Mouse (Mus musculus) 3T3-L1 (cell line): ENCODE data around the gene Lrrc74a.

Source experiments
- DNase-seq: peaks from one replicate; pipeline ENCODE4 v3.0.0-alpha.2; 2015; ENCODE audit warnings: low read depth, low spot score

Gene Lrrc74a

GRCm38 (mm10) chr12:86719961-86720639 lies 14.1 kb upstream of the Lrrc74a start:
- no peak for DNase-seq

GRCm38 (mm10) chr12:86721453-86721852 lies 12.7 kb upstream of the Lrrc74a start:
- peak; percentile 30 for DNase-seq

- no peak for DNase-seq
Observed at GRCm38 (mm10) chr12:86724300-86724699, 9.9 kb upstream of the Lrrc74a start.

- DNase-seq, result peak; percentile 20
Observed at GRCm38 (mm10) chr12:86725706-86726105, 8.5 kb upstream of the Lrrc74a start.

GRCm38 (mm10) chr12:86726120-86726640 lies 8.0 kb upstream of the Lrrc74a start, which contains the start of gene Angel1:
Angel1 (minus strand) TSS chr12:86726460.
- peak; percentile 94 for DNase-seq

GRCm38 (mm10) chr12:86761036-86761435 lies 26.9 kb downstream of the Lrrc74a start:
- no peak for DNase-seq

- no peak for DNase-seq
Observed at GRCm38 (mm10) chr12:86764060-86764459, 29.9 kb downstream of the Lrrc74a start.

- no peak for DNase-seq
Observed at GRCm38 (mm10) chr12:86766467-86766866, 32.3 kb downstream of the Lrrc74a start.

GRCm38 (mm10) chr12:86767868-86768631 lies 33.9 kb downstream of the Lrrc74a start:
- DNase-seq, result peak; percentile 85

- peak; percentile 88 for DNase-seq
Observed at GRCm38 (mm10) chr12:86768986-86769580, 34.9 kb downstream of the Lrrc74a start.

GRCm38 (mm10) chr12:86769819-86770218 lies 35.6 kb downstream of the Lrrc74a start:
- no peak for DNase-seq

GRCm38 (mm10) chr12:86770261-86770670 lies 36.1 kb downstream of the Lrrc74a start:
- DNase-seq, result peak; percentile 89

GRCm38 (mm10) chr12:86770927-86771326 lies 36.8 kb downstream of the Lrrc74a start:
- DNase-seq, result peak; percentile 23

GRCm38 (mm10) chr12:86771823-86772427 lies 37.8 kb downstream of the Lrrc74a start:
- DNase-seq, result peak; percentile 98

- DNase-seq, result no peak
Observed at GRCm38 (mm10) chr12:86772551-86772950, 38.4 kb downstream of the Lrrc74a start.

GRCm38 (mm10) chr12:86775561-86776280 lies 41.6 kb downstream of the Lrrc74a start:
- DNase-seq, result peak; percentile 62

- DNase-seq, result no peak
Observed at GRCm38 (mm10) chr12:86776341-86776860, 42.2 kb downstream of the Lrrc74a start.

- no peak for DNase-seq
Observed at GRCm38 (mm10) chr12:86778531-86778930, 44.4 kb downstream of the Lrrc74a start.

GRCm38 (mm10) chr12:86779206-86779989 lies 45.2 kb downstream of the Lrrc74a start:
- DNase-seq, result peak; percentile 83

- DNase-seq, result peak; percentile 72
Observed at GRCm38 (mm10) chr12:86781654-86782202, 47.6 kb downstream of the Lrrc74a start.
